Mouse (Mus musculus) stomach, postnatal 0 days (tissue): ENCODE data around the gene Tnfaip8l1. TPM values are rescaled to one million over a fixed set of nuclear protein-coding genes. Genes with fewer than 3 reads are reported as not detected.

ENCODE experiments used
- ATAC-seq: fragments of 200-750 bp; cut with Nextera tagmentation; 2 replicates; pipeline ENCODE4 v1.8.0; 2017; ENCODE audit not compliant: low FRiP score, low TSS enrichment
- DNase-seq: peaks from one replicate; pipeline ENCODE4 v3.0.0-alpha.2; 2016; ENCODE audit warnings: low spot score
- H3K27ac ChIP-seq: fragments of 300-500 bp; sonication (generic); replicated peaks from 2 replicates; pipeline ENCODE4 v1.5.1; 2014; ENCODE audit warnings: mild to moderate bottlenecking, control low read depth
- H3K27me3 ChIP-seq: fragments of 300-500 bp; sonication (generic); 2 replicates; pipeline ENCODE4 v1.6.1; 2014; ENCODE audit warnings: low read length; ENCODE audit not compliant: control insufficient read depth, insufficient read depth
- H3K36me3 ChIP-seq: fragments of 300-500 bp; sonication (generic); 2 replicates; pipeline ENCODE4 v1.6.1; 2014; ENCODE audit warnings: low read length, mixed read lengths; ENCODE audit not compliant: control insufficient read depth, insufficient read depth
- H3K4me1 ChIP-seq: fragments of 300-500 bp; sonication (generic); replicated peaks from 2 replicates; pipeline ENCODE4 v1.6.1; 2014; ENCODE audit warnings: antibody characterized with exemption; ENCODE audit not compliant: control insufficient read depth, insufficient read depth
- H3K4me2 ChIP-seq: fragments of 300-500 bp; sonication (generic); replicated peaks from 2 replicates; pipeline ENCODE4 v1.6.1; 2014; ENCODE audit warnings: low read depth, mild to moderate bottlenecking, control low read depth, moderate library complexity
- H3K4me3 ChIP-seq: fragments of 300-500 bp; sonication (generic); 2 replicates; pipeline ENCODE4 v1.5.1; 2014; ENCODE audit warnings: low read depth, low read length, control low read depth
- H3K9ac ChIP-seq: fragments of 300-500 bp; sonication (generic); 2 replicates; pipeline ENCODE4 v1.6.1; 2014; ENCODE audit warnings: mild to moderate bottlenecking, low read length, control low read depth, mixed read lengths
- H3K9me3 ChIP-seq: fragments of 300-500 bp; sonication (generic); 2 replicates; pipeline ENCODE4 v1.6.1; 2016; ENCODE audit warnings: low read length; ENCODE audit not compliant: control insufficient read depth
- CTCF ChIP-seq: IDR thresholded peaks from 2 replicates; pipeline ENCODE4 v1.5.1; 2016; ENCODE audit warnings: antibody characterized with exemption, low read depth, mild to moderate bottlenecking, moderate library complexity
- EP300 ChIP-seq: optimal IDR thresholded peaks from 2 replicates; pipeline ENCODE3; 2016; ENCODE audit warnings: antibody characterized with exemption
- WGBS: fragments of 180-500 bp; shearing (Covaris S2); extraction: QIAGEN DNeasy Blood & Tissue Kit; methylation state at CpG from one replicate; pipeline ENCODE4 v1.1.7; 2014; 5-methylcytosine and 5-hydroxymethylcytosine counted together
- polyA plus RNA-seq: library from polyadenylated mRNA; unstranded; fragments of >200 nt; fragmentation: Nextera tagmentation; extraction: Ambion mirVana; gene quantifications from 2 replicates; pipeline ENCODE4 v1.2.1, GENCODE M21; 2015

The Tnfaip8l1 gene
- polyA plus RNA-seq, 1 experiment from 2014 or later, result 5.2 TPM

DNA sequence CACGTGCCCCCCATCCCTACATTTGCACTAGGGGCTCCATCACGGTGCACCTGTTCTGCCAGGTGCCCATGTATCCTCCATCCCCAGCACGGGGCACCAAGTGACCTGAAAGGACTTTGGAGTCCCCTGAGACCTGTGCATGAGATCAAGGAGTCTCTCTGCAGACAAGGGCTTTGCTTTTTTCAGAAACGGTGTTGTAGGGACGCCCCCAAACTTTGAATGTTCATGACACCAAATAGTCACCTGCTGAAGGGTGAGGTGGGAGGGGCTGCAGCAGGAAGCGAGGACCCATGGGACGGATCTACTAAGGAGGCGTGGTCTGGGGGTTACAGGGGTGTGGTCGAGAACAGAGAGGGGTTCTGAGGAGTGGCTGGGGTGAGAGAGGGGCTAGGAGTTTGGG, 14.0 kb upstream of the Tnfaip8l1 start:
- TF ChIP-seq CTCF (no peak), EP300 (no peak)
- no peaks in the 10 kb centered on the region for H3K4me1 ChIP-seq
- H3K9ac ChIP-seq, result no peak overlapping the region
- H3K4me3 ChIP-seq, result no peak overlapping the region
- H3K9me3 ChIP-seq, result no peaks in the 10 kb centered on the region
- H3K27ac ChIP-seq, result no peak overlapping the region
- ATAC-seq, result no peak
- no peaks in the 10 kb centered on the region; the same call in 1 of the 2 replicates for H3K27me3 ChIP-seq
- no peak for DNase-seq
- 22% methylated on average over 9 of the region's 9 CpGs for WGBS
- H3K36me3 ChIP-seq, result no peaks in the 10 kb centered on the region
- H3K4me2 ChIP-seq, result no peak overlapping the region

DNA sequence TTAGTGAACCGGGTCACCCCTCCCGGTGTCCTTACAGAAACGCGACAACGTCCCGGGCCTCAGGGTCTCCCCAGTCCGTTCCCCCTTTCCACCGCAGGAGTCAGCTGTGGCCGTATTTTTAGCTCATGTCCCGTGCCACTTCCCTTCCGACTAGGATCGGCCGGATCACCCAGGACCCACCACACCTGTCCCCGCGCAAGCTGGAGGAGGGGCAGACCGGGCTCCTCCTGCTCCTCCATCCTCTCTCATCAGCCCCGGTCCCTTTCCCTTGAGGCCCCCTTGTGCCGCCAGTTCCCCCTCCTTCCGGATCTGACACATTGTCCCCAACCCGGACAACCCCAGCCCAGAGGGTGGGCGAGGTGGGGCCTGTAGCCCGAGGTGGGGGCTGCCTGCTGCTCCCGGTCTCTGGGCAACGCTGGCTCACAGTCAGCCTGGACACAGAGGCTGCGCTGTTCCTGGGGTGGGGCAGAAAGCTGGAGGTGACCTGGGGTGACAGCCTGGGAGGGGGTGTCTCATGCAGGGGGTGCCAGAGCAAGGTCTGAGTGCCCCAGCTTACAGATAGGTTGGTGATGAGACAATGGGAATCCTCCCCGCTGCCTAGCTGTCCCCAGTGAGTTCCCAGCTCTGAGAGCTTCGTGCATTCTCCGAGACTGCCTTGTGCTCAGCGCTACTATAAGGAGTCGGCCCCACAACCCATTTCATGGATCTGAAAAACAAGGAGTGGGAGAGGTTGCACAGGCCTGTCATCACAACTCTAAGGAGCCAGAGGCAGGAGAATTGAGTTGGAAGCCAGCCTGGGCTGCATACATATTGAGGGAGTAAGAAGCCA, 13.3 kb upstream of the Tnfaip8l1 start:
- Histone ChIP-seq H3K4me3 (no peak overlapping the region), H3K9ac (peak overlapping the region; percentile 8; the same call in 1 of the 2 replicates), H3K4me1 (no peaks in the 10 kb centered on the region), H3K36me3 (no peaks in the 10 kb centered on the region), H3K27me3 (no peaks in the 10 kb centered on the region; the same call in 1 of the 2 replicates), H3K27ac (no peak overlapping the region), H3K4me2 (peak overlapping the region; percentile 27), H3K9me3 (no peaks in the 10 kb centered on the region)
- WGBS, result 4% methylated on average over 26 of the region's 30 CpGs
- ATAC-seq, result 0 out of 2 replicates have a peak, but pooled peaks have one; percentile 19
- DNase-seq, result no peak
- no peak for TF ChIP-seq CTCF
- no peak for TF ChIP-seq EP300

DNA sequence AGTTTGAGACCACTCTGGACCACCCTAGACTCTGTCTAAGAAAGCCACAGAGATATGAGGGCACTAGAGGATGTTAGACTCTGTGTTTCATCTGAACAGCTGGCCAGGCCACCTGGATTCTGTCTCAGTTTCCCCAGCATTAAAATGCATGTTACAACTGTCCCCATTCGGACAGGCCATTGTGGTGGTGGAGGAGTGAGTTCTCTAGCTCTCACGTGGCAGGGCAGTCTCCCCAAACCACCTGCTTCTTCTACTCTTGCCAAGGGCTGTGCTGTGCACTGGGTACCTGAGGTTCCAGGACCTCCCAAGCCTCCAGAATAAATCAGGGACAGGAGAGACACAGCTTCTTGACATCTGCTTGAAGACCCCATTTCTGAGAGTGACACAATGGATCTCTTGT, 12.4 kb upstream of the Tnfaip8l1 start:
- no peak for ATAC-seq
- Histone ChIP-seq H3K27me3 (no peaks in the 10 kb centered on the region; the same call in 1 of the 2 replicates), H3K27ac (no peak overlapping the region), H3K36me3 (no peaks in the 10 kb centered on the region), H3K4me1 (no peaks in the 10 kb centered on the region), H3K4me3 (no peak overlapping the region), H3K4me2 (no peak overlapping the region), H3K9ac (no peak overlapping the region), H3K9me3 (no peaks in the 10 kb centered on the region)
- DNase-seq, result no peak
- 44% methylated on average over 2 of the region's 2 CpGs for WGBS
- TF ChIP-seq EP300 (no peak), CTCF (no peak)

DNA sequence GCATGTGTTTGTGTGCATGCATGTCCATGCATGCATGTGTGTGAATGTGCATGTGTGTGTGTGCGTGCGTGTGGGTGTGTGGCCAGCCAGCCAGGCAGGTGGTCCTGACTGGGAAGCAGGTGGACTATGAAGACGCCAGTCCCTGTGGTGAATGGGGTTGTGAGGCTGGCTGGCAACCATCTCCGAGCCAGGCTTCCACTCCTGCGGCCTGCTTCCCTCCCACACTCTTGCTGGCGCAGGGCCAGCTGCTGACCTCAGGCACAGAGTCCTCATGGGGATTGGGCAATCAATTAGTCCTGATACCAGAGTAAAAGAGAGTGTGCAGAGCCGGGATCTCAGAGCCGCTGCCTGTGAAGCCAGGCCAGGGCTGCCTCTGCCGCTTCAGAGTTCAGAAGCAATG, 8.6 kb upstream of the Tnfaip8l1 start:
- Histone ChIP-seq H3K4me1 (no peaks in the 10 kb centered on the region), H3K9ac (no peak overlapping the region), H3K27ac (no peak overlapping the region), H3K27me3 (0 out of 2 replicates have a peak, but pooled peaks cover 2% of the 10 kb centered on the region), H3K36me3 (no peaks in the 10 kb centered on the region), H3K9me3 (no peaks in the 10 kb centered on the region), H3K4me3 (no peak overlapping the region), H3K4me2 (no peak overlapping the region)
- 28% methylated on average over 9 of the region's 9 CpGs for WGBS
- ATAC-seq (peak; percentile 68), DNase-seq (peak; percentile 83)
- TF ChIP-seq EP300 (no peak), CTCF (no peak)

DNA sequence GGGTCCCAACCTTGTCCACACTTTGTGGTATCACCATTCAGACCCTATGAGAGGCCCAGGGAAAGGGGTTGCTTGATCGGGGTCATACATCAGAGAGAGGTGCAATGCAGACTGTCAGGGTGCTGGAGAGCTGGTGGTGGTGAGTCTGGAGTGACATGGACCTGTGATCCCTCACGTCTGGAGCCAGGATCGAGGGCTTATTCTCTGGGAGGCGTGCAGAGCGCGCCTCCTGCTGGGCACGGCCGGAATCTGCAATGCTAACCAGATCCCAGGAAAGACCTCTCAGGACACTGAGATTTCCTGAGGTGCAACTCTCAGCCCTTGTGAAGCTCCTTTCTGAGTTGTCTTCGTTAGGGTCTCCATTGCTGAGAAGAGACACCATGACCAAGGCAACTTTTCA, 2.5 kb upstream of the Tnfaip8l1 start:
- no peak for ATAC-seq
- no peak overlapping the region for H3K4me3 ChIP-seq
- TF ChIP-seq CTCF, result peak; percentile 93
- TF ChIP-seq EP300, result no peak

DNA sequence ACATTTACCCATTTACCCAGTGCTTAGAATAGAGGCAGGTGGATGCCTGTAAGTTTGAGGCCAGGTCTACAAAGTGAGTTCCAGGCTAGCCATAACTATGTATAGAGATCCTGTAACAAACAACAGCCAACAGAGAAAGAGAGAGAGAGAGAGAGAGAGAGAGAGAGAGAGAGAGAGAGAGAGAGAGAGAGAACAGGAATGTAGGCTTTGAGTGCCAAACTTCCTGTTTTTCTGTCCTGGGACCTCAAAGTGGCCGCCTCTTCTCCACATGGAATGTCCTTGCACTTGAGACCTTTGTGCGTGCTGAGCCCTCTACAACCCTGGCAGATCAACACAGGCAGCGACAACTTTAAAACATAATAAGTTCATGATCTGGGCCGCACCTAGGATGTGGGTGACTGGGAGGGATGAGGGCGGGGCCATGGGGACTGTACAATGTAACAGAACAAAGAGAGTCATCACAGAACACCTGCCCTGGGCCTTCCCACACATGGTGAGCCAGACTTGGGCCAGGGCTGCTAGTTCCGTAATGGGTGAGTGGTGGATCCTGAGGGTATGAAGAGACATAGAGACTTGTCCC, 1.3 kb downstream of the Tnfaip8l1 start:
- no peaks in the 10 kb centered on the region for H3K36me3 ChIP-seq
- whole genome bisulfite sequencing, result 50% methylated on average over 6 of the region's 6 CpGs
- peak; percentile 61 for ATAC-seq
- DNase-seq, result peak; percentile 80
- no peak overlapping the region for H3K9ac ChIP-seq
- peaks cover 10% of the 10 kb centered on the region; the same call in 1 of the 2 replicates for H3K4me1 ChIP-seq
- H3K4me3 ChIP-seq, result no peak overlapping the region
- no peak overlapping the region for H3K27ac ChIP-seq
- H3K4me2 ChIP-seq, result peak overlapping the region; percentile 72
- no peaks in the 10 kb centered on the region for H3K9me3 ChIP-seq
- no peak for TF ChIP-seq CTCF
- no peak for TF ChIP-seq EP300
- no peaks in the 10 kb centered on the region for H3K27me3 ChIP-seq

More for the DNA sequence above, 2.5 kb upstream of the Tnfaip8l1 start:
- no peaks in the 10 kb centered on the region for H3K36me3 ChIP-seq
- WGBS, result 6% methylated on average over 9 of the region's 9 CpGs
- H3K4me2 ChIP-seq, result no peak overlapping the region
- H3K27ac ChIP-seq, result no peak overlapping the region
- H3K4me1 ChIP-seq, result peaks cover 8% of the 10 kb centered on the region; the same call in 1 of the 2 replicates
- 0 out of 2 replicates have a peak, but pooled peaks cover 2% of the 10 kb centered on the region for H3K27me3 ChIP-seq
- H3K9me3 ChIP-seq, result no peaks in the 10 kb centered on the region
- H3K9ac ChIP-seq, result no peak overlapping the region
- peak; percentile 75 for DNase-seq
